Mouse (Mus musculus): ENCODE measurements around the gene Slc25a29. TPM values are rescaled to one million over a fixed set of nuclear protein-coding genes. Genes with fewer than 3 reads are reported as not detected.

The Slc25a29 gene
- polyA plus RNA-seq, 1 experiment from 2014 or later, result 9.0 TPM

DNA sequence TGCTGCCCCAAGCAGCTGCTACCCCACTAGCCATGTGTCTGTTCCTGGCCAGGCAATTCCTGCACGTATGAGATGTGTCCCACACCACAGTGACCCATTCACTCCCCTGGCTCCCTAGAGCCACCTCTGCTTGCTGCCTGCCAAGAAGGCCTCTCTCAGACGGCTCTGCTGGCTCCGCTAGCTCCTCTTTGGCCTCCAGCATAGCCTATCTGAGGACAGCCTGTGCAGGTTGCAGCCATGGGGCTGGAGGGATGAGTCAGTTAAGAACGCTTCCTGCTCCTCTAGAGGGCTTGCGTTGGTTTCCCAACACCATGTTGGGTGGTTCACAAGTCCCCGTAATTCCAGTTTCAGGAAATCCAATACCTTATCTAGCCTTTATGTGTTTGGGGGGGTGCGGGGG is 7.0 kb upstream of the Slc25a29 start:
- Histone ChIP-seq H3K9ac (ENCODE audit: low read depth, low read length) (no peak overlapping the region), H3K27ac (ENCODE audit: low read depth, low read length) (no peak overlapping the region), H3K4me3 (ENCODE audit: low read length) (no peak overlapping the region), H3K36me3 (ENCODE audit: control insufficient read depth, insufficient read depth, low read length) (peaks cover 39% of the 10 kb centered on the region), H3K9me3 (ENCODE audit: control insufficient read depth, low read length) (no peaks in the 10 kb centered on the region), H3K4me1 (ENCODE audit: control insufficient read depth, insufficient read depth, low read length) (peaks cover 7% of the 10 kb centered on the region), H3K4me2 (replicated peaks; ENCODE audit: low read depth, low read length) (no peak overlapping the region), H3K27me3 (ENCODE audit: control insufficient read depth, insufficient read depth, low read length) (no peaks in the 10 kb centered on the region)
- no peak for ATAC-seq (ENCODE audit: low FRiP score, low TSS enrichment)
- WGBS, result 88% methylated on average over 7 of the region's 7 CpGs

DNA sequence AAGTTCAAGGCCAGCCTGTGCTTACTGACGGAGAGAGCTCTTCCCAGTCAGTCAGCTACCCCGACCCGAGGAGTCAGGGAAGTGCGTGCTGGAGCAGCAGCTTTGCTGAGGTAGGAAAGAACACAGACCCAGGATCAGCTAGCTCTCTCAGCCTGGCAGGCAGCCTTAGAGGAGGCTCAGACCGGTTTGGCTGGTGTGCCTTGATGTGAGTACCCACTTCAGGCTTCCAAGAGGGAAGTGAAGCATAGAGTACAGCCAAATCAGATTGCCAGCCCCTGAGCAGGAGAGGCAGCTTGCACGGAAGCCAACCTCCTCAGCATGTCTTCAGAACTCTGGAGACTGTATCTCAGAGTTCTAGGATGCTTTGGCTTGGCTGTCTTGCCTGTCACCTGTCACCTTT is 5.5 kb upstream of the Slc25a29 start:
- Histone ChIP-seq H3K36me3 (ENCODE audit: control insufficient read depth, insufficient read depth, low read length) (peaks cover 39% of the 10 kb centered on the region), H3K4me2 (replicated peaks; ENCODE audit: low read depth, low read length) (no peak overlapping the region), H3K4me1 (ENCODE audit: control insufficient read depth, insufficient read depth, low read length) (peaks cover 19% of the 10 kb centered on the region), H3K9ac (ENCODE audit: low read depth, low read length) (no peak overlapping the region), H3K27ac (ENCODE audit: low read depth, low read length) (no peak overlapping the region), H3K4me3 (ENCODE audit: low read length) (no peak overlapping the region), H3K27me3 (ENCODE audit: control insufficient read depth, insufficient read depth, low read length) (no peaks in the 10 kb centered on the region), H3K9me3 (ENCODE audit: control insufficient read depth, low read length) (no peaks in the 10 kb centered on the region)
- WGBS, result 81% methylated on average over 6 of the region's 6 CpGs
- no peak for ATAC-seq (ENCODE audit: low FRiP score, low TSS enrichment)

DNA sequence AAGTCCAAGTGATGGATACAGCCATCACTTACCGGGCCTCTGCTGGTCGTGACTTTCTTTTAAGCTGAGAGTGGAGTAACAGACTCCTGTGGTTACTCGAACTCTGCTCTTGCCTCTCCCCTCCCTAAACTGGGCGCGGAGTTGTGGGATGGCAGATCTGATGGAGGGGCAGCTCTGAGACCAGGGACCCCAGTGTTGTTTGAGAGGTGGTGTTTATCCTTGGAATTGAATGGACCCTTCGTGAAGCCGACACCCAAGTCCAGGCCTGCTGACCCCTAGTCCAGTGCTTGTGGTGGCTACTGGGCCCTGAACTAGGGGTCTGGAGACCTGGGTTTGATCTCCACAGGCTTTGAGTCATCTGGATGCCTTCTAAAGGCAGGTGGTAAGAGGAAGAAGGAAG is 1.0 kb upstream of the Slc25a29 start:
- H3K4me3 ChIP-seq (ENCODE audit: low read length), result peak overlapping the region; percentile 69
- peak overlapping the region; percentile 75 for H3K9ac ChIP-seq (ENCODE audit: low read depth, low read length)
- peaks cover 11% of the 10 kb centered on the region; the same call in 1 of the 2 replicates for H3K36me3 ChIP-seq (ENCODE audit: control insufficient read depth, insufficient read depth, low read length)
- WGBS, result 43% methylated on average over 7 of the region's 7 CpGs
- H3K27me3 ChIP-seq (ENCODE audit: control insufficient read depth, insufficient read depth, low read length), result no peaks in the 10 kb centered on the region
- H3K27ac ChIP-seq (ENCODE audit: low read depth, low read length), result peak overlapping the region; percentile 57; the same call in 1 of the 2 replicates
- H3K4me2 ChIP-seq (replicated peaks; ENCODE audit: low read depth, low read length), result peak overlapping the region; percentile 98
- peaks cover 33% of the 10 kb centered on the region for H3K4me1 ChIP-seq (ENCODE audit: control insufficient read depth, insufficient read depth, low read length)
- no peak for ATAC-seq (ENCODE audit: low FRiP score, low TSS enrichment)
- H3K9me3 ChIP-seq (ENCODE audit: control insufficient read depth, low read length), result no peaks in the 10 kb centered on the region

- WGBS, result 2% methylated on average over 51 of the region's 51 CpGs
- peaks cover 33% of the 10 kb centered on the region for H3K4me1 ChIP-seq (ENCODE audit: control insufficient read depth, insufficient read depth, low read length)
- peak; percentile 5; the same call in 1 of the 2 replicates for ATAC-seq (ENCODE audit: low FRiP score, low TSS enrichment)
These were observed 359 bp downstream of the Slc25a29 start for GRCm38 (mm10) chr12:108835208-108835839.

DNA sequence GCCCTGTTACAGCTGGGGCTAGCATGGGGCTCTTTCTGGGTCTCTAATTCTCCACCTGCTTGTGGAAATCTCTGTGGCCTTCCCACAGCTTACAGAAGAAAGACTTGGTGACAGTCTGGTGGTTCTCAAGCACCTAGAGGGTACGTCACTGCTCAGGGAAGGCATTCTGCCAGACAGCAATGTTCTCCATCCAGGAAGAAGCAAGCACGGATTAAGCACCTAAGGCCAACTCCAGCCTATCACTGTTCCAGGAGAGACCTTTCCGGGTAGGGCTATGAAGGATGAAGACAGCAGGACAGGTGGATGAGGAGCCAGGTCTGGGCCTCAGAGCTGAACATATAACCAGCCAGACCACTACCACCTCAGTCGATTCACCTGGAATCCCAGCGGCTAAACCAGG is 897 bp downstream of the Slc25a29 start:
- H3K4me2 ChIP-seq (replicated peaks; ENCODE audit: low read depth, low read length), result peak overlapping the region; percentile 98
- H3K9me3 ChIP-seq (ENCODE audit: control insufficient read depth, low read length), result no peaks in the 10 kb centered on the region
- H3K4me1 ChIP-seq (ENCODE audit: control insufficient read depth, insufficient read depth, low read length), result peaks cover 33% of the 10 kb centered on the region
- no peak overlapping the region for H3K27ac ChIP-seq (ENCODE audit: low read depth, low read length)
- peak overlapping the region; percentile 69 for H3K4me3 ChIP-seq (ENCODE audit: low read length)
- WGBS, result 39% methylated on average over 5 of the region's 5 CpGs
- no peaks in the 10 kb centered on the region for H3K36me3 ChIP-seq (ENCODE audit: control insufficient read depth, insufficient read depth, low read length)
- ATAC-seq (ENCODE audit: low FRiP score, low TSS enrichment), result no peak
- no peaks in the 10 kb centered on the region for H3K27me3 ChIP-seq (ENCODE audit: control insufficient read depth, insufficient read depth, low read length)
- no peak overlapping the region for H3K9ac ChIP-seq (ENCODE audit: low read depth, low read length)

More at GRCm38 (mm10) chr12:108835208-108835839, 359 bp downstream of the Slc25a29 start:
- Histone ChIP-seq H3K9ac (ENCODE audit: low read depth, low read length) (peak overlapping the region; percentile 77), H3K4me2 (replicated peaks; ENCODE audit: low read depth, low read length) (peak overlapping the region; percentile 98), H3K4me3 (ENCODE audit: low read length) (peak overlapping the region; percentile 69), H3K36me3 (ENCODE audit: control insufficient read depth, insufficient read depth, low read length) (no peaks in the 10 kb centered on the region), H3K9me3 (ENCODE audit: control insufficient read depth, low read length) (no peaks in the 10 kb centered on the region), H3K27ac (ENCODE audit: low read depth, low read length) (no peak overlapping the region), H3K27me3 (ENCODE audit: control insufficient read depth, insufficient read depth, low read length) (no peaks in the 10 kb centered on the region)

DNA sequence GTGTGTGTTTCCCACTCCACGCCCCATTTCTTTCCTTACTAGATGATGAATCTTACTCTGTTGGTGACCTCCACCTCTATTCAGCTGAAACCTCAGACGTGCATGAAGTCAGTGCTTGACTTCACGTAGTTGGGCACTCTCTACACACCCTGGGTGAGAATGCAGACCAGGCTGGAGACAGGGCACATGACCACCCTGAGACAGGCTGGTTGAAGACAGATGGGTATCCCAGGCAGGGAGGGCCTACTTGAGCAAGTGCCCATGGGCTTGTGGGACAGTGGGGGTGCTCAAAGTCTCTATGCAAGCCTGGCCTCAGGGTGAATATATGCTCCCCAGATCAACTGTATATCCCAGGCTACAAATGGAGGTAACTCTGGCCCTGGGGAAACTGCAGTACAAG is 1.3 kb downstream of the Slc25a29 start:
- no peak overlapping the region for H3K9ac ChIP-seq (ENCODE audit: low read depth, low read length)
- H3K9me3 ChIP-seq (ENCODE audit: control insufficient read depth, low read length), result no peaks in the 10 kb centered on the region
- H3K4me1 ChIP-seq (ENCODE audit: control insufficient read depth, insufficient read depth, low read length), result peaks cover 33% of the 10 kb centered on the region
- ATAC-seq (ENCODE audit: low FRiP score, low TSS enrichment), result no peak
- no peak overlapping the region for H3K4me3 ChIP-seq (ENCODE audit: low read length)
- no peak overlapping the region for H3K4me2 ChIP-seq (replicated peaks; ENCODE audit: low read depth, low read length)
- no peaks in the 10 kb centered on the region for H3K27me3 ChIP-seq (ENCODE audit: control insufficient read depth, insufficient read depth, low read length)
- WGBS, result 50% methylated on average over 3 of the region's 3 CpGs
- no peak overlapping the region for H3K27ac ChIP-seq (ENCODE audit: low read depth, low read length)
- no peaks in the 10 kb centered on the region for H3K36me3 ChIP-seq (ENCODE audit: control insufficient read depth, insufficient read depth, low read length)

GRCm38 (mm10) chr12:108833408-108833807 is 2.3 kb downstream of the Slc25a29 start:
- H3K9ac ChIP-seq (ENCODE audit: low read depth, low read length), result no peak overlapping the region
- WGBS, result 82% methylated on average over 3 of the region's 3 CpGs
- H3K36me3 ChIP-seq (ENCODE audit: control insufficient read depth, insufficient read depth, low read length), result no peaks in the 10 kb centered on the region
- H3K4me3 ChIP-seq (ENCODE audit: low read length), result no peak overlapping the region
- peaks cover 33% of the 10 kb centered on the region for H3K4me1 ChIP-seq (ENCODE audit: control insufficient read depth, insufficient read depth, low read length)
- H3K27ac ChIP-seq (ENCODE audit: low read depth, low read length), result no peak overlapping the region
- no peaks in the 10 kb centered on the region for H3K9me3 ChIP-seq (ENCODE audit: control insufficient read depth, low read length)
- ATAC-seq (ENCODE audit: low FRiP score, low TSS enrichment), result no peak
- H3K27me3 ChIP-seq (ENCODE audit: control insufficient read depth, insufficient read depth, low read length), result no peaks in the 10 kb centered on the region
- H3K4me2 ChIP-seq (replicated peaks; ENCODE audit: low read depth, low read length), result no peak overlapping the region

DNA sequence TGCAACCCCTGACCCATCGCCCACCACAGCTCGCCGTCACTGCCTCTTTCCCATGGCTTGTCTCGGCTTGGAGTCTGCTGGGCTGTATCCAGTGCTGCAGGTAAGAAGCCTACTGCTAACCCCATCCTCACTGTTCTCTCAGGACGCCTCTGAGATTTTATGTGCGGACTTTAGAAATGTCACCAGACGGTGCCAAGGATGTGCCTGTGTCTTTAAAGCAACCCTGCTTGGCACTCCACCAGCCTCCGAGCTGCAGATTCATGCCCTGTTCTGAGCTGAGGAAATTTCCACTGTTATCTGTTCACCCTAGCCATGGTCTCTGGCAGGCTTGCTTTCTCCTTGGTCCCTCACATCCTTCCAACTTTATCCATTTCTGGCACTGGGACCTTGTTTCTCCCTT is 2.8 kb downstream of the Slc25a29 start:
- H3K4me2 ChIP-seq (replicated peaks; ENCODE audit: low read depth, low read length), result no peak overlapping the region
- ATAC-seq (ENCODE audit: low FRiP score, low TSS enrichment), result no peak
- no peaks in the 10 kb centered on the region; the same call in 1 of the 2 replicates for H3K9me3 ChIP-seq (ENCODE audit: control insufficient read depth, low read length)
- H3K4me1 ChIP-seq (ENCODE audit: control insufficient read depth, insufficient read depth, low read length), result peaks cover 28% of the 10 kb centered on the region
- H3K9ac ChIP-seq (ENCODE audit: low read depth, low read length), result no peak overlapping the region
- no peaks in the 10 kb centered on the region for H3K27me3 ChIP-seq (ENCODE audit: control insufficient read depth, insufficient read depth, low read length)
- no peaks in the 10 kb centered on the region for H3K36me3 ChIP-seq (ENCODE audit: control insufficient read depth, insufficient read depth, low read length)
- no peak overlapping the region for H3K27ac ChIP-seq (ENCODE audit: low read depth, low read length)
- WGBS, result 82% methylated on average over 8 of the region's 8 CpGs
- H3K4me3 ChIP-seq (ENCODE audit: low read length), result no peak overlapping the region

GRCm38 (mm10) chr12:108831966-108832643 is 3.6 kb downstream of the Slc25a29 start:
- WGBS, result 44% methylated on average over 9 of the region's 9 CpGs
- Histone ChIP-seq H3K4me1 (ENCODE audit: control insufficient read depth, insufficient read depth, low read length) (peaks cover 20% of the 10 kb centered on the region), H3K36me3 (ENCODE audit: control insufficient read depth, insufficient read depth, low read length) (peaks cover 3% of the 10 kb centered on the region; the same call in 1 of the 2 replicates), H3K4me2 (replicated peaks; ENCODE audit: low read depth, low read length) (no peak overlapping the region), H3K9ac (ENCODE audit: low read depth, low read length) (no peak overlapping the region), H3K4me3 (ENCODE audit: low read length) (no peak overlapping the region), H3K27me3 (ENCODE audit: control insufficient read depth, insufficient read depth, low read length) (no peaks in the 10 kb centered on the region), H3K9me3 (ENCODE audit: control insufficient read depth, low read length) (no peaks in the 10 kb centered on the region; the same call in 1 of the 2 replicates), H3K27ac (ENCODE audit: low read depth, low read length) (no peak overlapping the region)
- no peak for ATAC-seq (ENCODE audit: low FRiP score, low TSS enrichment)

Measured in kidney, embryonic 14.5 days (tissue).